Mouse (Mus musculus): ENCODE data around the gene Icosl.
"Not testable (repeated sequence)": the region's sequence is repeated elsewhere in the genome, so short reads cannot be mapped to it uniquely, and the experiment has no call there.

Gene Icosl

DNA sequence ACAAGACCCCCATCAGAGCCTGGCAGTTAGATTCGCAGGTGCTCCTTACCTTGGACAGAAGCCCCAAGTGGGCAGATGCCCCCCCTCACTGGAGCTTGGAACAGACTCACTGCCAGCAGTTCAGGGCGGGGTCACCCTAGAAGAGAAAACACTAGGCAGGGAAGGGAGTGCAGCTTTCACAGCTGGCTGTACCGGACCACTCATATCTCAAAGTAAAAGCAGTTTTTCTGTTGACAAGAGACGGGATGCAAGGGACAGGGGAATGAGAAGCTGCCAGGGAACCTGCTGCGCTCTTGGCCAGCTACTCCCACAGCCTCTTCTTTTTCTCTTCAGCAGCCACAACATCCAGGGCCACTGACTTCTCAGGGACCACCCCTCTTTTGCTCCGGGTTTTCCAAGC is 55.0 kb downstream of the Icosl start:
- not testable (repeated sequence) for DNase-seq

- not testable (repeated sequence) for DNase-seq
These were observed 56.0 kb downstream of the Icosl start for GRCm38 (mm10) chr10:78125061-78125460.

- no peak for DNase-seq
These were observed 57.2 kb downstream of the Icosl start for GRCm38 (mm10) chr10:78126311-78126710.

- peak; percentile 63 for DNase-seq
These were observed 58.2 kb downstream of the Icosl start for GRCm38 (mm10) chr10:78127046-78127870.

GRCm38 (mm10) chr10:78127931-78128330 is 58.8 kb downstream of the Icosl start:
- DNase-seq: peak; percentile 81

DNA sequence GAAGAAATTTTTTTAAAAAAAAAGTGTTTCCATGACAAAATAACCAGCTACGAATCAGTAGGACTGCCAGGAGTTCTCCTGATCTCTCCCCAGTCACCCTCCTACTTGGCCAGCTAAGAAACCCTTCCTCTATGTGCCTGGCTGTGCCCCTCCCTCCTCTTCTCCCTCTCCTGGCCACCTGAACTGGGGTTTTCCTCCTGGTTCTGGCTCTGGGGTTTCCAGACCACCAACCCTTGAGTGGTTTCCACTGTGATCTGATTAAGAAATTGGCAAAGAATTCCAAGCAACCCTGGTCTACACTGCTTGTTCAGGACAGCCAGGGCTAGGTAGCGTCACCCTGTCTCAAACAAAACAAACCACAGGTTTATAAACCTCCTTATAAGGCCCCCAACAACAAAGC is 59.5 kb downstream of the Icosl start:
- no peak for DNase-seq

DNA sequence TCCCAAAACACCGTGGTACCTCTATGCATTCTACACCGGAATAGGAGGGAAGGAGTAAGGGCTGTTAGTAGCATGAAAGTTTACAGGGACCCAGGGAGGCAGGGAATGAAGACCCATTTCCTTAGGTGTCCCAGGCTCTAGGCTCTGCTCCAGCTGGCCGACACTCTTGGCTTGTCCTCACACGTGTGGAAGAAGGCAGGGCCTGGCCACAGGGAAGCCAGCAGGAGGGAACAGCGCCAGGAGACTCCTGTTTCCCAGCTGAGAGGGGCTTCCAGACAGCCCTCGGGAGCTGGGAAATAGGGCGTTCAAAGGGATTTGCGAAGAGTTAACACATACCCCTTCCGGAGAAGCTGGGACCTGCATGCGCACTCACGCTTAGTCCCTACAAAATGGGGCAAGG is 60.3 kb downstream of the Icosl start:
- DNase-seq: peak; percentile 49

DNA sequence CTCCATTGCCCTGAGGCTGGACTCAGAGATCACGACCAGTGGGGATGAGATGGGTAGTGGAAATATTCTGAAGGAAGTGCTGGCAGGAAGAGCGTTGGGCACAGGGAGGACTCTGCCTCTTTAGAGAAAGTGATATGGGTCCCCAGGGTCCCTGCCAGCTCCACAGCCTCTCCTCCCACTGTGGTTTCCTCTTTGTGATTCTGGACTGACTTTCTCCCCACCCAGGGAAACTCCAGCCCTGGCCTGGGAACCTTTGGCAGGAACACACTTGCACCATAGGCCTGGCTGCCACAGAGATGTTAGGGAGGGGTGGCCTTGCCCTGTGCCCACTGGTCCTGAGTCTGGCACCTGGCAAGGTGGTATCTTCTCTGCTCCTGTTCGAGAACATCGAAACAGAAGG is 60.9 kb downstream of the Icosl start:
- no peak for DNase-seq
